Mouse (Mus musculus): Measurements from ENCODE around the gene Lpin1. TPM values are rescaled to one million over a fixed set of nuclear protein-coding genes. Genes with fewer than 3 reads are reported as not detected.

Lpin1 gene
- polyA plus RNA-seq, 1 experiment from 2014 or later: 11.1 TPM

DNA sequence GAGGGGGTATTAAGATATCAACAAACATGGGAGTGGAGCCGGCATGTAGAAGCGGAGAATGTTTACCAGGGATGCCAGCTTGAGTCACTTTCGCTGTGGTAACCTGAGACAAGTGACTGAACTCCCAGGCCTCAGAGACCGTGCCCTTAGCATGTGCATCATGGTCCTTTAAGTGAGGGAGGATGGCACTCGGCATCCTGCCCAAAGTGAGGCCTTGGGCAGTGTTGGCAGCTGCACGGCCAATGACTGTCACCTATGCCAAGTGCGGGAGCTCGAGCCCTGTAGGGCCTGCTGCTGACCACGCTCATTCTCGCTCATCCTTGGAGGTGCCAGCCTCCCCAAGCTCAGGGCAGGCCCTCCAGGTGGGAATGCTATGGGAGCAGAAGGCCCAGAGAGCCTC lies 48.1 kb downstream of the Lpin1 start:
- Histone ChIP-seq H3K4me2 (no peak overlapping the region), H3K4me3 (replicated peaks) (no peak overlapping the region), H3K27me3 (no peaks in the 10 kb centered on the region), H3K27ac (no peak overlapping the region), H3K4me1 (no peaks in the 10 kb centered on the region), H3K36me3 (replicated peaks) (peaks cover 40% of the 10 kb centered on the region), H3K9me3 (no peaks in the 10 kb centered on the region), H3K9ac (no peak overlapping the region)
- no peak for ATAC-seq (ENCODE audit: low FRiP score)
- 92% methylated on average over 10 of the region's 10 CpGs for WGBS

DNA sequence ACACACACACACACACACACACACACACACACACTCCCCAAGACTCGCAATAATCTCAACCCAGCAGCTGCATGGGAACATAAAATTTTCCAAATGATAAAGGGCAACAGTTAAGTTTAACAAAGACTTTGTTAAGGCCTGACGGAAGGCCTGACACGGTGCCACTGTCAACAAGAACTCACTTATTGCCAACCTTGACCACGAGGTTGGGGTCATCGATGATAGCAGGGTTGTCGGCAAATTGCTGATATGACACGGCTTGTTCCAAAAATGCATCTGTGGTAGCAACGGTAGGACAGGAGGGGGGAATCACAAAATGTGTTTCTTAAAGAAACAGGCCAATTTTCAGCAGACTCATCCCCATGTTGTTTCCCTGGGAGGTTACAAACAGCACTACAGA lies 48.6 kb downstream of the Lpin1 start:
- no peak for ATAC-seq (ENCODE audit: low FRiP score)
- no peak overlapping the region for H3K27ac ChIP-seq
- H3K9ac ChIP-seq: no peak overlapping the region
- H3K4me2 ChIP-seq: no peak overlapping the region
- no peaks in the 10 kb centered on the region for H3K9me3 ChIP-seq
- 93% methylated on average over 8 of the region's 8 CpGs for WGBS
- no peaks in the 10 kb centered on the region for H3K4me1 ChIP-seq
- peaks cover 45% of the 10 kb centered on the region for H3K36me3 ChIP-seq (replicated peaks)
- H3K4me3 ChIP-seq (replicated peaks): no peak overlapping the region
- H3K27me3 ChIP-seq: no peaks in the 10 kb centered on the region

DNA sequence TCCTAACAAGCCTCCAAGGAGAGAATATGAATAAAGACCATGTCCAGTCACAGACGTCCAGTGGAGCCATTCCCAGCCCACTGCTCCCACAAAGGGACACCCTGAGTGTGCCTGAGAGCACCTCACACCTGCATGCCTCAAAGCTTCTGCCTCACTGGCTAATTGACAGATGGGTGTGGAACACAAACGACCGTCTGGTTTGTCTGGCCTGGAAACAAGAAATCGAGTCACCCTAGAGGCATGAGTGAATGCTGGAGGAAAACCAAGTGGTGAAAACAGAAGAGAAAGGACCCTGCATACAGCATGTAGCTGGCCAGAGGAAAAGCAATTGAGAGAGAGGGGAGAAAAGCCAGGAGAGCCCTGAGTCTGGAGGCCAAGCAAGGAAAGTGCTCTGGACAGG lies 53.5 kb downstream of the Lpin1 start:
- H3K9ac ChIP-seq: no peak overlapping the region
- WGBS: 51% methylated on average over 4 of the region's 4 CpGs
- H3K27me3 ChIP-seq: no peaks in the 10 kb centered on the region
- no peaks in the 10 kb centered on the region for H3K9me3 ChIP-seq
- ATAC-seq (ENCODE audit: low FRiP score): no peak; the same call in 1 of the 2 replicates
- H3K36me3 ChIP-seq (replicated peaks): peaks cover 36% of the 10 kb centered on the region
- H3K4me3 ChIP-seq (replicated peaks): no peak overlapping the region
- no peak overlapping the region for H3K27ac ChIP-seq
- H3K4me1 ChIP-seq: no peaks in the 10 kb centered on the region
- H3K4me2 ChIP-seq: no peak overlapping the region

DNA sequence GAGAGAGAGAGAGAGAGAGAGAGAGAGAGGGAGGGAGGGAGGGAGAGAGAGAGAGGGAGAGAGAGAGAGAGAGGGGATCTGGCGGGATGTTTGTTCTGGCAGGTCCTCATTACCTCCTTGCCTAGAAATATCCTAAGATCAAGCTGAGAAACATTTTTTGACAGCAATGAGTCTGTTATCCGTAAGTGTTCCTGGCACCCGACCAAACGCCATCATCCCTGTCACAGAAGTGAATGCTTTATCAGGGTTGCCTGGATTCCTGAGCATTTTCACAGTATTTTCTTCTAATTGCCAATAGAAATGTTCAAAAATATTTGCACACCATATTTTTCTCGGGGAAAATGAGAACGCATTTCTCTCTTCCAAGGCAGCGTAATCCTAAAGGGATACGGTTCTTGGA lies 56.6 kb downstream of the Lpin1 start:
- H3K4me1 ChIP-seq: peaks cover 13% of the 10 kb centered on the region; the same call in 1 of the 2 replicates
- H3K27ac ChIP-seq: no peak overlapping the region
- no peaks in the 10 kb centered on the region for H3K9me3 ChIP-seq
- H3K4me2 ChIP-seq: no peak overlapping the region
- H3K36me3 ChIP-seq (replicated peaks): peaks cover 37% of the 10 kb centered on the region
- no peak overlapping the region for H3K4me3 ChIP-seq (replicated peaks)
- no peak for ATAC-seq (ENCODE audit: low FRiP score)
- H3K9ac ChIP-seq: no peak overlapping the region
- 85% methylated on average over 8 of the region's 8 CpGs for WGBS
- H3K27me3 ChIP-seq: no peaks in the 10 kb centered on the region

DNA sequence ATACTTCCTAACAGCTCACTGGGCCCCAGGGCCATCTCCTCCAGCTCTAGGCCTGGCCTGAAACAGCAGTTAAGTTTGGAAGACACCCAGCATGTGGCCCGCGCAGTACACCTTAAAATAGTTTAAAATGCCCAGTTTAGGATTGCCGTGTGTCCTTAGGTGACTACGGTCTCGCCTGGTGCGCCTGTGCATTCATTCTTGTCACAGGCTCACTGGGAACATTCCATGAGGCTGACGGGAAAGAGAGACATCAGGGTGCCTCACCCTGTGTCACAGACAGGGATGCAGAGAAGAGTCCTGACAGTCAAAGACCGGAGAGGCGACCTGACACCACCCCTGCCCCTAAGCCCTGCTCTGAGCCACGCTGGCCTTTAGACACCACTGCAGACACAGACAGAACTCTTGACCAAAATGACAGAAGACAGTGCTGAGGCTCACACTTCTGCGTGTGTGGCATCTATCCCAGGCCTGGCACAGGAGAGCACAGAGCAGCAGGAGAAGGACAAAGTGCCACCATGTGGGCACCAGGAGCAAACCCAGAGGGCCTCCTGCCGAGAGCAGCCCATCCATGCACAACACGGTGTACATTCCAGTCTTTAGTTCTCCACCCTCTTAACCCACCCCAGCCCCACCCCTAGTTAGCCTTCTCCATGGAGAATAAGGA lies 58.5 kb downstream of the Lpin1 start:
- H3K27me3 ChIP-seq: no peaks in the 10 kb centered on the region
- peaks cover 13% of the 10 kb centered on the region for H3K4me1 ChIP-seq
- H3K4me3 ChIP-seq (replicated peaks): no peak overlapping the region
- H3K9ac ChIP-seq: no peak overlapping the region
- WGBS: 87% methylated on average over 13 of the region's 13 CpGs
- no peak for ATAC-seq (ENCODE audit: low FRiP score)
- peaks cover 36% of the 10 kb centered on the region for H3K36me3 ChIP-seq (replicated peaks)
- no peak overlapping the region for H3K27ac ChIP-seq
- H3K4me2 ChIP-seq: no peak overlapping the region
- H3K9me3 ChIP-seq: no peaks in the 10 kb centered on the region

DNA sequence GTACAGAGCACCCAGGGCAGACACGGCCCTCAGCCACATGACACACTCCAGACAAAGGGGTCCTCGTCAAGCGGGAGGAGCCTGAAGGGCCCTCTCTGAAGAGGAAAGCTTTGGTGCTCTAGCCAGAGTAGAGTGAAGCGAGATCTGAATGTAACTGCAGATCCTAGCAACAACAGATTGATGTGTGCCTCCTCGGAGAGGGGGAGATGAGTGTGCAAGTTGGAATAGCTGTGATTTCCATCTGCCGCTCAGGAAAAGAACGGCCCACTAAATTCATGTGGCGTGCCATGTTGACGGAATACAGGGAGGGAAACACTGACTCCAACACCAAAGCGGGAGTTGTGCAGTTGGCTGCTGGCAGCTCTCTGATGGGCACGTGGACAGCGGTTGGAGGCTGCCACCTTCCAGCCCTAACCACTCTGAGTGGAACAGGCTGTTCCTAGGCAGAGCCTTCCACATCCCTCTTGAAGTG lies 59.7 kb downstream of the Lpin1 start:
- peaks cover 13% of the 10 kb centered on the region for H3K4me1 ChIP-seq
- WGBS: 62% methylated on average over 12 of the region's 12 CpGs
- no peak overlapping the region for H3K27ac ChIP-seq
- H3K36me3 ChIP-seq (replicated peaks): peaks cover 41% of the 10 kb centered on the region
- no peak overlapping the region for H3K4me3 ChIP-seq (replicated peaks)
- no peaks in the 10 kb centered on the region for H3K9me3 ChIP-seq
- H3K9ac ChIP-seq: no peak overlapping the region
- peak; percentile 62; the same call in 1 of the 2 replicates for ATAC-seq (ENCODE audit: low FRiP score)
- H3K27me3 ChIP-seq: no peaks in the 10 kb centered on the region
- H3K4me2 ChIP-seq: no peak overlapping the region

DNA sequence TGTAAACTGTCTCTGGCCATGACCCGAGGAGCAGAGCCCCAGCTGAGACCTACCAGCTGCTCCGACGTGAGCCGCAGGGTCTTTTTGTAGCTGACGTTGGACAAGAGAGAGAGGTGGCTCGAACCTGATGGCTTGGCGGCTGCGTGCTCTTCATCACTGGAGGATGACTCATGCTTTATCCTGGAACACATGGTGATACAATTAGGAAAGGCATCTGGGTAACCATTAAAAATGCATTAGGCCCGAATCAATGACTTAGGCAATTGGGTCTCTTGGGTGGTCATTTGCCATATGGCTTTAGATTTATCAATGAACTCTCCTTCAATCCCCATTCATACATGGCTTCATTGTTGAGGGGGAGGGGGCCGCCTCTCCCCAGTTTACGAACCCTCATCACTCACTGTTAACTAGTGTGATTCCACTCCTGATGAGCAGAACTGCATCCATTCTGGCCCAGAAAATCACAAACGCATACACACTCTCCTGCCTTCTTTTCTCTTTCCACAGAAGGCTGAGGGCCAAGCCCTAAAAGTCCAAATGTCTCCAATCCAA lies 61.9 kb downstream of the Lpin1 start:
- no peaks in the 10 kb centered on the region for H3K9me3 ChIP-seq
- 85% methylated on average over 12 of the region's 12 CpGs for WGBS
- no peak overlapping the region for H3K9ac ChIP-seq
- no peak for ATAC-seq (ENCODE audit: low FRiP score)
- peaks cover 53% of the 10 kb centered on the region for H3K36me3 ChIP-seq (replicated peaks)
- H3K4me3 ChIP-seq (replicated peaks): no peak overlapping the region
- H3K27ac ChIP-seq: no peak overlapping the region
- H3K4me2 ChIP-seq: no peak overlapping the region
- peaks cover 13% of the 10 kb centered on the region for H3K4me1 ChIP-seq
- H3K27me3 ChIP-seq: no peaks in the 10 kb centered on the region

DNA sequence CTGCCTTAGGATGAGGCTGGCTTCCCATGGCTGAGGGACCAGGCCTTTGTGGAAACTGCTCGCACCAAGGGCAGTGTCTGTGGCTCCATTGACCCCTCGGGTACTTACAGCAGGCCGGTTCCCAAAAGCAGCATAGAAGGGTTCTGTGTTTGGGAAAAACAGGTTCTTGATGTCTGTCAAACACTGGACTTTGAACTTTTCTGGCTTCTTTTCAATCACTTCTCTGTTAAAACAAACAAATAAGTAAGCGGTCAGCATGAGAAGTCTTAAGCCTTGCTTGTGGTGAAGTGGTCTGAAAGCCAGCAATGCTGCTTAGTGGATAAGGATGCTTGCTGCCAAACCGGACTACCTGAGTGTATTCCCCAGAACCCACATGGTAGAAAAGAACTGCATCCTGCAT lies 69.2 kb downstream of the Lpin1 start:
- Histone ChIP-seq H3K4me3 (replicated peaks) (no peak overlapping the region), H3K27me3 (no peaks in the 10 kb centered on the region), H3K9me3 (no peaks in the 10 kb centered on the region), H3K36me3 (replicated peaks) (peaks cover 55% of the 10 kb centered on the region), H3K27ac (no peak overlapping the region), H3K4me2 (no peak overlapping the region), H3K4me1 (no peaks in the 10 kb centered on the region), H3K9ac (no peak overlapping the region)
- no peak for ATAC-seq (ENCODE audit: low FRiP score)
- WGBS: 89% methylated on average over 5 of the region's 5 CpGs

DNA sequence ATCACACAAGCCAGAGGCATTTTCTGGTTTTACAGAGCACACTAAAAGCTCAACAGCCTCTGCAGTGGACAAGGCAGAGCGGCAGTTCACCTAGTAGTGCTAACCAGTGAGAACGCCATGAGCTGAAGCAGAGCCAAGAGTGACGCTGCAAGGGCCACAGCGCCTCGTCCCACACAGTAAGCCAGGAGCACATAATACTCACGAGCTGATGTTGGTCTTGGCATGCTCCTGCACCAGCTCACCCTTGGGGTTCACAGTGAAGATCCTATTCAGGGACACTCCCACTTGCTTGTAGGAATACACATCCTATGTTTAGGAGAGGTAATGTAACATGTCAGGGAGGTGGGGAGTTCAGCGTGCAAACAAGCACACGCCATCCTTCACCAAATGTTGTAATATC lies 70.1 kb downstream of the Lpin1 start:
- no peaks in the 10 kb centered on the region for H3K27me3 ChIP-seq
- no peak overlapping the region for H3K4me2 ChIP-seq
- H3K36me3 ChIP-seq (replicated peaks): peaks cover 53% of the 10 kb centered on the region
- H3K4me3 ChIP-seq (replicated peaks): no peak overlapping the region
- H3K9ac ChIP-seq: no peak overlapping the region
- H3K27ac ChIP-seq: no peak overlapping the region
- no peaks in the 10 kb centered on the region for H3K4me1 ChIP-seq
- WGBS: 89% methylated on average over 8 of the region's 8 CpGs
- H3K9me3 ChIP-seq: no peaks in the 10 kb centered on the region
- ATAC-seq (ENCODE audit: low FRiP score): no peak

DNA sequence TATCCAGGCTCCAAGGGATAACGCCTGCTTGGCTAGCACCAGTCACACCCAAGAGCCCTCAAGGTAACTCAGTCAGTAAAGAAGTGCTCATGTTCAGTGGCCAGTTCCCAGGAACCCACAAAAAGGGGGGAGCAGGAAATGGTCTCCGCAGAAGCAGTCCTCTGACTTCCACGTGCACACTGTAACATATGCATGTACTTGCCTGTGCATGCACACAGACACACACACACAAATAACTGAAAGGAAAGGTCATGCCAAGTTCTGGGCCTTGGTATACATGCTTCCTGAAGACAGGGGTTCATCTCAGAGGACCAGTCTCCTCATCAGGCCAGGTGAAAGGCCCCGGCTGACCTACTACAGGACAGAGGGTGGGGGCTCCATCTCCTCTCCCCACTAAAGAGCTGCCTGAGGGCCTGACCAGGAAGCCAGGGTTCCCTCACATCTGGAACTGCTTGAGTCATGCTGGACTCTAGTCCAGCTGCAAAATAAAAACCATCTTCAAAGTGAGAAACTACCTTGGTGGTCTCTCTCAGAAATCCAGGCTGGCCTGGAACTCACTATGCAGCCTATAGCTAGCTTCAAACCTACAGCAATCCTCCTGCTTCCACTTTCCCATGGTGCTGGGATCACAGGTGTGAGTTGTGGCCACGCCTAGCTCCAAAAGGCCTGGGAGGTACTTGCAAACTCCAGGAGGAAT lies 70.7 kb downstream of the Lpin1 start:
- Histone ChIP-seq H3K9ac (no peak overlapping the region), H3K4me2 (no peak overlapping the region), H3K4me1 (no peaks in the 10 kb centered on the region), H3K9me3 (no peaks in the 10 kb centered on the region), H3K36me3 (replicated peaks) (peaks cover 49% of the 10 kb centered on the region), H3K27ac (no peak overlapping the region), H3K4me3 (replicated peaks) (no peak overlapping the region), H3K27me3 (no peaks in the 10 kb centered on the region)
- no peak for ATAC-seq (ENCODE audit: low FRiP score)
- 84% methylated on average over 5 of the region's 5 CpGs for WGBS

DNA sequence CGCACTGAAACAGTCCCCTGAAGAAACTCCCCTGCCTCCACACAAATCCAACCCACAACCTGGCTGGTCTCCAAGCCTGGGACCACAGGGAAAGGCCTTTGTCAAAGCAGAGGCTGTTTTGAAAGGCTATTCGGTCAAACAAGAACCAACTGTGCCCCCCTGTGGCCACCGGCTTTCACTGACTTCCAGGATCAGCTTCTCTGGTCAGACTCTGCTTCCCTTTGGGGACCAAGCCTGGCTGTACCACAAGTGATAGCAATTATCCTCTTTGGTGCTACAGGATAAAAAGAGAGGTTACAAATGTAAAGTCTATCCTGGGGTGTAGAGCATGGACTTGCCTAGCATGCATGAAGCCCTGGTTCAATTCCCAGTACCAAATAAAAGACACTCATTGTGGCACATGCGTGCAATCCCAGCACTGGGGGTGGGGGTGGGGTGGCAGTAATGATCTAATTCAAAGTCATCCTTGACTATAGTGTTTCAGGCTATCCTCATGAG lies 77.4 kb downstream of the Lpin1 start:
- Histone ChIP-seq H3K4me2 (no peak overlapping the region), H3K4me1 (peaks cover 11% of the 10 kb centered on the region), H3K9me3 (no peaks in the 10 kb centered on the region), H3K4me3 (replicated peaks) (no peak overlapping the region), H3K27ac (no peak overlapping the region), H3K27me3 (no peaks in the 10 kb centered on the region), H3K9ac (no peak overlapping the region), H3K36me3 (replicated peaks) (peaks cover 13% of the 10 kb centered on the region)
- ATAC-seq (ENCODE audit: low FRiP score): peak; percentile 78
- 18% methylated on average over 4 of the region's 4 CpGs for WGBS

DNA sequence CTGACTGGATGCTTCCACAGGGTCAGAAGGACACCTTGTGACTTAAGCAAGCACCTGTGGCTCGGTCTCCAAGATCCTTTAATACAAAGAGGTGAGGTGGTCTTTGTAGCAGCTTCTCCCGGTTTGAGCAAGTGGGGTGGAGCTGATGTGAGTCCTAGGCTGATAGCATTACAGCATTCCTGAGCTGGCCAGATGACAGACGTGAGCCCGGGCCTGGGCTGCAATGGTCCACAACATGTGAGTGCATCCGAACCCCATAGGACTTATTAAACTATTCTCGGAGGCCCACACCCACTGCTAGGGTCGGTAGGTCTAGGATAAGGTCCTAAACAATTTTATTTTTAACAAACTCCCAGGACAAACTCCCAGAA lies 77.9 kb downstream of the Lpin1 start:
- Histone ChIP-seq H3K27ac (no peak overlapping the region), H3K4me3 (replicated peaks) (no peak overlapping the region), H3K9ac (no peak overlapping the region), H3K27me3 (no peaks in the 10 kb centered on the region), H3K4me2 (no peak overlapping the region), H3K4me1 (peaks cover 11% of the 10 kb centered on the region), H3K36me3 (replicated peaks) (peaks cover 9% of the 10 kb centered on the region), H3K9me3 (no peaks in the 10 kb centered on the region)
- ATAC-seq (ENCODE audit: low FRiP score): peak; percentile 45
- WGBS: 43% methylated on average over 7 of the region's 7 CpGs

All from forebrain, embryonic 12.5 days (tissue).